Mouse (Mus musculus) left cerebral cortex, adult 8-10 months (tissue): ENCODE data around the gene Syvn1. TPM values are rescaled to one million over a fixed set of nuclear protein-coding genes. Genes with fewer than 3 reads are reported as not detected.

Experiments used
- DNase-seq, 2 experiments: peaks; one replicate each; pipeline ENCODE4 v3.0.0; 2022; ENCODE audit warnings: low spot score in 2 of 2
- total RNA-seq, 4 experiments: library from RNA; stranded (reverse); gene quantifications; 2 replicates each; pipeline ENCODE4 v1.2.4; 2022

Gene Syvn1
- total RNA-seq, 4 experiments from 2014 or later: 35.7 to 40.3 (median 37.6) TPM

GRCm38 (mm10) chr19:6067724-6068415 lies 21.5 kb downstream of the Syvn1 start, which contains the start of gene Tm7sf2:
TSS of gene Tm7sf2 (minus strand) at chr19:6068373.
- peak; percentile 65 to 81 for DNase-seq

GRCm38 (mm10) chr19:6068951-6069350 lies 22.6 kb downstream of the Syvn1 start:
- no peak for DNase-seq

GRCm38 (mm10) chr19:6069851-6070250 lies 23.5 kb downstream of the Syvn1 start:
- DNase-seq: no peak

GRCm38 (mm10) chr19:6070571-6071250 lies 24.3 kb downstream of the Syvn1 start:
- DNase-seq: no peak

- no peak for DNase-seq
These were observed 24.9 kb downstream of the Syvn1 start for GRCm38 (mm10) chr19:6071261-6071660.

GRCm38 (mm10) chr19:6073889-6074288 lies 27.5 kb downstream of the Syvn1 start:
- DNase-seq: no peak

- DNase-seq: peak; percentile 79 to 82
These were observed 30.4 kb downstream of the Syvn1 start, which contains the start of gene Vps51 for GRCm38 (mm10) chr19:6076564-6077393. TSS of gene Vps51 (minus strand) at chr19:6077231.

GRCm38 (mm10) chr19:6079983-6080480 lies 33.7 kb downstream of the Syvn1 start, which contains the start of gene Tmem262:
TSS of gene Tmem262 (plus strand) at chr19:6080033.
- no peak for DNase-seq

GRCm38 (mm10) chr19:6082156-6082555 lies 35.8 kb downstream of the Syvn1 start, which contains the start of gene Gm28374:
TSS of gene Gm28374 (minus strand) at chr19:6082256.
- DNase-seq: no peak

GRCm38 (mm10) chr19:6084478-6085248 lies 38.3 kb downstream of the Syvn1 start, which contains the start of the genes Zfpl1 and Cdca5:
TSS of gene Zfpl1 (minus strand) at chr19:6084956.
TSS of gene Cdca5 (plus strand) at chr19:6084983.
- DNase-seq: peak; percentile 97 to 98

- DNase-seq: no peak
These were observed 39.1 kb downstream of the Syvn1 start for GRCm38 (mm10) chr19:6085417-6085879.

GRCm38 (mm10) chr19:6088841-6089240 lies 42.5 kb downstream of the Syvn1 start:
- no peak for DNase-seq

GRCm38 (mm10) chr19:6094119-6094518 lies 47.7 kb downstream of the Syvn1 start, which contains the start of gene AC131692.1:
TSS of gene AC131692.1 (plus strand) at chr19:6094419.
- DNase-seq: no peak

- DNase-seq: no peak
These were observed 51.5 kb downstream of the Syvn1 start for GRCm38 (mm10) chr19:6097847-6098246.

GRCm38 (mm10) chr19:6101186-6101585 lies 54.8 kb downstream of the Syvn1 start:
- no peak for DNase-seq

- no peak for DNase-seq
These were observed 55.9 kb downstream of the Syvn1 start for GRCm38 (mm10) chr19:6102169-6102853.
